Mouse (Mus musculus) frontal cortex, postnatal 14 days (tissue): ENCODE data around the gene Bmp2k.

Source experiments
- DNase-seq, 2 experiments: peaks; one replicate each; pipeline ENCODE4 v3.0.0; 2022; ENCODE audit warnings: low spot score in 2 of 2

Gene Bmp2k

DNA sequence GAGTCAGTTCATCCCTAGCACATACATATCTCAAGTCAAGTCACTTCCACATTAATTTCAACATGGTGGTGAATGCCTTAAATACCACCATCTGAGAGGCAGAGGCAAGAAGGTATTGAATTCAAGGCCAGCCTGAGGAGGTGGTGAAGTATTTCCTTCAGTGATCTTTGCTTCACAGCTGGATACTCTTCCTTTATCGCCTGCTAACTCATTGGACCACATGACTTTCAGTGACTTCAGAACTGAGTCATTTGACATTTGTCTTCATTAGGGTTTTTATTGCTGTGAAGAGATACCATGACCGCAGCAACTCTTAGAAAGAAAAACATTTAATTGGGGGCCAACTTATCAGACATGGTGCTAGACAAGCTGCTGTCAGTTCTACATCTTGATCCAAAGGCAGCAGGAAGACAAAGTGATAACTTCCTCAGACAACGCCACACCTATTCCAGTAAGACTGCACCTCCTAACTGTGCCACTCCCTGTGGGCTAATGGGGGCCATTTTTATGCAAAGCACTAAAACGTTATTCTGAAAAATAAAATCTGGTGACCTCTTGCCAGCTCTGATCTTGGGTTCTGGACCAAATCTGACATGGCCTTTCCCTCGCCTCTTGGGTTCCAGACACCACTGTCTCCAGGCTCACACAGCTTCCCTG lies 24.9 kb upstream of the Bmp2k start:
- no peak for DNase-seq

DNA sequence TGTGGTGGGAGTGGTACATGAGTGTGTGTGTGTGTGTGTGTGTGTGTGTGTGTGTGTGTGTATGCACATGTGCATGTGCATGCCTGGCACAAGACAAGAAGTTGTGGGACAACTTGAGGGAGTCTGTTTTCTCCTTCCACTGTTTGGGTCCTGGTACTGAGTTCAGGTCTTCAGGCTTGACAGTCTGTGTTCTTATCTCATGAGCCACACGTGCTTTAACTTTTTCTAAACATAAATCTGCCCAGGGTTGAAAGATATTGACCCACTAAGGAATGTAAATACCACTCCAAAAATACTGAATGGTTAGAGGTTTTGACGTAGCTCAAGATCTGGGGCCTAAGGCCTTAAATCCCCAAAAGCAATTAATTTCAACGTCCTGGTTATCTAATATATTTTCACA lies 23.8 kb upstream of the Bmp2k start:
- no peak for DNase-seq

DNA sequence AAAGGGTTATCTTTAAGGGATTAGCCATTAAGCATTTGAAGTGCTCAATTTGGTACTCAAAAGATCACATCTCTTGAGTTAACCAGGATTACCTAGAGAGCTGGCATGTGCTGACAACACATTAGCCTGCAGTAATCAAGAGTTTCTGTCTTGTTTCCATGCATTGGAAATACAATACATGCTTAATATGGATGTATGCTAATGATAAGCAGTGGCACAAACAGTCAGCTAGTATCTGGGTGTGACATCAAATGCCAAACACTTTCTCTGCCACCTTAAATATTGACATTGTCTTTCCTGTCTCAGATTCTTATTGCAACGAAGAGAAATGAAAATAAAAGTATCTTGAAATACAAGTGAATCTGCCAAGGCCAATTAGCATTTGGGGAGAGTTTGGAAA lies 22.8 kb upstream of the Bmp2k start:
- DNase-seq, result no peak

DNA sequence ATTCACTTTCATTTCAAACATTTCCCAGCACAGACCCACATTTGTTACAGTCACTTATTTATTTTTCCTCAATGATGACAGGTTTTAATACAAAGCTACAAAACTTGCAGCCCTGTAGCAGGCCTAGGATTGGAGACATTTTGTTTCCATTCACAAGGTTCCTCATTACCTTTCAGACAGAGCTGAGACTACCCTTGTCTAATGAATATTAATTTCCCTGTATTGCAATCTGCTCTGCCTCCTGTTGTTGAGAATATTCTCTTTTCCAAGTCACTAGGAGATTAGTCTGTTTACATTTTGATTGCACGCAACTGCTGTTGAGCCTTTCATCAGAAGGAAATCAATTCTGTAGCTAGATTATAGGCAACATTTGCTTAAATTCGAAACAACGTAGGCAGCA lies 22.4 kb upstream of the Bmp2k start:
- no peak for DNase-seq

DNA sequence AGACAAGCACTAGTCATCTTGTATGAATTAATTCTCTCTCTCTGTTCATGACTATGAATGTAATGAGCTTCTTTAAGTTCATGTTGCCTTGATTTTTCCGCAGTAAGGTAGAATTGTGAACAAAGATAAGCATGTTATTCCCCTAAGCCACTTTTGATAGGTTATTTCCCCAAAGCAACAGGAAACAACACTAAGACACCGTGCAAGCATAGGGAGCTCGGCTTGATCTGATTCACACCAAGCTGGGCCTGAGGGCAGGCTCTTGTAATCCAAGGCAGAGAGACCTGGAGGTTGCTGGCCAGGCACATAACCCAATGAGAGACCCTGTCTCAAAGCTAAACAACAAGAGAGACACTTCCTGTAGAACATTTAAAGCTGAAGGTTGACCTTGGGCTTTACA lies 21.3 kb upstream of the Bmp2k start:
- no peak for DNase-seq

DNA sequence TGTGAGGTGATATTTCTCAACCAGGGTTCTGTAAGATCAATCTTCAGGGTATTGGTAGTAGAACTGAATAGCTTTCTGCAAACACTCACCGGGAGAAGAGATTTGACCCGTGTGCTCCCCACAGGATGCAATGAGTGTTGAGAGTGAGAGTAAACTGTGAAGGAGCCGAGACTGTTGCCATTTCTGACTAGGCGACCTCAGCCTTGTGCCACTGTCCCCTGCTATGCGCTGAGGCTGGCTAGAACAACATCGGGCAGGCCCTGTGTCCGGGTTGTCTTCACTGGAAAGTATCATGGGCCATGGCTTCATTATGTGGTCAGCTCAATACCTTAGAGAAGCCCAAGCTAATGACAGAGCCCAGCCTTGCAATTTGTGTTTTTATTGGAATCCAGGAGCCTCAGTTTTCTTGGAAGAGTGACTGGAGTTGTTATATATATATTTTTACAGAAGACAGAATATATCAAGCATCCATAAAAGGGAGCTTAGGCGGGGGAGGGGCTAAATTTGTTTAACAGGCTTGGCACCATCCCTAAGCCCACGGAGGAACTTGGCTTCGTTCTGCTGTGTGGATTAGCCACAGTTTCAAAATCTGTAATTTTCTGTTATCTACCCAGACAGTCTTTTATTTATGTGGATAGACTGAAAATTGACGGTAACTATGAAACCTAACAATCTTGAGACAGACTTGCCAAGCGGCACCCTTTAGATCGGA lies 18.0 kb upstream of the Bmp2k start:
- DNase-seq, result no peak

DNA sequence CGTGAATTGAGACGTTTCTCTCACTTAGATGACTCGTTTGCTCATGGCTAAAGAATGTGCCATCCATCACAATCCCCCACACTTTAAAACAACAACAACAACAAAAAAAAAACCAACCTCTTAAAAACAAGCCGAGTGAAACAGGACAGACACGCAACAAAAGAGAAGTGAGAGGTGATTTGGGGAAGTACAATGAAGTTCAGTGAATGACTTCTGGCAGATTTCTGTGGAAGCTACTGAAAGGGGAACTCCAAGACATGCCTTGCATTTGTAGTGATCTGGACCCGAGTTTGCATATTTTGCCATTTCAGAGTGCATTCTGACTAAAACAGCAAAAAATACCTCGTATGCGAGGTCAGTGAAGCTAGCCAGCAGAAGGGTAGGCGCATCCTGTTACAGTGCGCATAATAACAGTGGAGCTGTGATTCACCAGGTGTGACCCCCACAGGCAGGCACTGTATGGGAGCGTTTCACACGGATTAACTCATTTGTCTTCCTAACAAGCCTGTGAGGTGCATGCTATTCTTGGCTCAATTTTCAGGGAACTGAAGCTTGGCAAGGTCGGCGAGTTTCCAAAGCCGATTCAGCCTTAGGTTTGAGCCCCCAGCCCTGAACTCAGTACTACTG lies 17.4 kb upstream of the Bmp2k start:
- no peak for DNase-seq

DNA sequence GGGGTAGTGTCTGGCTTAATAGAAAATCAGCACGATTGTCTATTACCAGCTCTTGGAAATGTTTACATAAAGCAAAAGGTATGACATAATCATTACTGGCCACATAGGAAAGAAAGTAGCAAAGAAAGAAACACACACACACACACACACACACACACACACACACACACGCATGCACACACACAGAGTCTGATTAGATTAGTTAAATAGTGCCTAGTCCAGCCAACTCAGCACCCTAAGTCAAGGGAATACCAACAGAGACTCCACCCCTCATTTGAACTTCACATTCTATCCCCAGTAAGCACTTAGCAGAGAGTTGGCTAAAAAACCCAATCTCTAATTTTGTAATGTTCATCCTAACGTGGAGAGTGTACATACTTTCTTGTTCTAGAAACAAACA lies 15.5 kb upstream of the Bmp2k start:
- no peak for DNase-seq

DNA sequence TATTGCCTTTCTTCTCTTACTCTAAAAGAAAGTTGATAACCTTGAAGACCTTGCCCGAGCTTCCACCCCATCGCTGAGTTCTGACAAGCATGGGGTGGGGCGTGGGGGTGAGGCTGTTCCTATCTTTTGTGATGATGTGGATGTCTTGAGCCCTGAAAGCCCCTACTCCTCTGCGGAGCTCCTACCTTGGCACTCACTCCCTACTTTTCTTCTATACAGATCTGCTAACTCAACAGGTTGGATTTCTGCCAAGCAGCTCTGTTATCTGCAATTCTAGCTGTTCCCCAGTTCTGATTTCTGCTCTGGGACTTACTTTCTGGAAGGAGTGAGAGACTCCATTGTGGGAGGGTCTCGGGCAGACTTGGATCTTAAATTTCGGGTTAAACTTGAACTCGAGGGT lies 14.3 kb upstream of the Bmp2k start:
- DNase-seq, result no peak

DNA sequence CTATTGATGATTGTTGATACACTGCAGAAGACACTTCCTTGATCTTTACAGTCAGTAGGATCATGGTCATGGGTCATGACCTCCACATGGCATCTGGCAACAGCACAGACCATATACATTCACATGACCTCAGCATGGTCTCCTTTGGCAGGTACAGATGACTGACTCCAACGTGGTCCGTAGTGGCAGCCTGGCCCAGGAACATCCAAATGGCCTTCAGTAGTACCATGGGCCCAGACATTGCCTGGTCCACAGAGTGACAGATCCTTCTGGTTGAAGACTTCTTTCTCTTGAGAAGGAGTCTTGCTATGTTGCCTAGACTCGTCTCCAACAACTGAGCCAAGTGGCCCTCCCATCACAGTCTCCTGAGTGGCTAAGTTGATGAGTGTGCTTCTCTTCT lies 10.6 kb upstream of the Bmp2k start:
- no peak for DNase-seq

DNA sequence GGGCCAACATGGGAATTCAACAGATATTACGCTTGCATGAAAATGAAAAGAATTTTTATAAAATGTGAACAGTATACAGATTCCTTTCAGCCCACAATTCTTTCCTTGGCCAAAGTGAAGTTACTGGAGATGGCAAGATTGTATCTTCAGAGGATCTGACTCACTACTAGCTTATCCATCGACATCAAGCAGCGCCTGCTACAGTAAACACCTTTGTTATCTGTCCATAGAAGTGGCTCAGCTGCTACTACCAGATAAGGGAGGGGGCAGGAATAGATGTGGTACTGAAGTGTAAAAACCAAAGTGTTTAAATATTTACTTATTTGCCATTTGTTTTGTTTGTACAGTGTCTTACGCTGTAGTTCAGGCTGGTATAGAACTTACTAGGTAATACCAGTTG lies 8.6 kb upstream of the Bmp2k start:
- DNase-seq, result no peak

DNA sequence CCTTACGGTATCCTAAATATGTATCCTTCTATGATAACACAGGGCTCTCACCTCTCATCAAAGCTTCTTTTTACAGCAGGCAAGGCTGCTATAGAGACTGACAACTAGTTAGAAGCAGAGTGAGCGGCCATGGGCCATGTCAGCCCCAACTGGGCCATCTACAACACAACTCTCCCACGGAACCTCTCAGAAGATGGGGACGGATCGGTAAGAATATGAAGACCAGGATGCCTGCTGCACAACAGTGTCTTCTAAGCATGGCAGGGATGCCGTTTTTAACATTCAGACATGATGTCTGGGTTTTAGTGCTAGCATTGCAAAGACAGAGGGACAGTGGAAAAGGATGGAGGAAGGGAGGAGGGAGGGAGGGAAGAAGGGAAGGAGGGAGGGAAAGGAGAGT lies 6.3 kb upstream of the Bmp2k start:
- no peak for DNase-seq

DNA sequence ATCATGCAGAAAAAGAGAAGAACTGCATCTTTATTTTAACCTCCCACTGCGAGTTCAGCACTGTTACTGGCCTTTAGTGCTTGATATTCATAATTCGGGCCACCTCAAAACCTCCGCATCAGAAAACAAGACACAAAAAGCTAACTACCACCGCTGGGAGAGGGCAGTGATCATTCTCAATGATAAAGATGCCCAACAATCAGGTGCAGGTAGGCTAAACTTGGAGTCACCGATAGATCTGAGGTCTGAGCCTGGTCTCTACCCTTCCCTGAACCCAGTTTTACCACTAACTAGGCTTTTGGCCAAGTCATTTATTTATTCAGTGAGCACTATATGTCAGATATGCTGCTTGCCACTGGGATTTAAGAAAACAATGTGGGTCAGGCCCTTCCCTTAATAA lies 4.8 kb upstream of the Bmp2k start:
- no peak for DNase-seq

DNA sequence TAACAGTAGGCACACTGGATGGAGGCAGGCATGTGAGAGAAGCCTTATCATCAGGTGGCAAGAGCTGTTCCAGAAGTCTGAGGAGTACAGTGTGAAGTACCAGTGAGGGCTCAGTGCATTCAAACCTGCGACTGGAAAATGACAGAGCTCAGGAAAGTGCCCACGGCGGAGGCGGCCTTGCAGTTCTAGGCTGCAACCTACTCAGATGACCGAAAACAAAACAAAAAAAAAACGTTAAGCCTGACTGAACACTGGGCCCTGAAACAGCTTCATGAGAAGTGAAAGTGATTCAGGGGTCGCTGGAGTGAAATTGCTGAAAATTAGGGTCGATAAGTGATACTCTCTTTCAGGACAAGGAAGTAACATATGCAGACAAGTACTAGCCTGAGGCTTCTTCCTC lies 4.4 kb upstream of the Bmp2k start:
- no peak for DNase-seq

DNA sequence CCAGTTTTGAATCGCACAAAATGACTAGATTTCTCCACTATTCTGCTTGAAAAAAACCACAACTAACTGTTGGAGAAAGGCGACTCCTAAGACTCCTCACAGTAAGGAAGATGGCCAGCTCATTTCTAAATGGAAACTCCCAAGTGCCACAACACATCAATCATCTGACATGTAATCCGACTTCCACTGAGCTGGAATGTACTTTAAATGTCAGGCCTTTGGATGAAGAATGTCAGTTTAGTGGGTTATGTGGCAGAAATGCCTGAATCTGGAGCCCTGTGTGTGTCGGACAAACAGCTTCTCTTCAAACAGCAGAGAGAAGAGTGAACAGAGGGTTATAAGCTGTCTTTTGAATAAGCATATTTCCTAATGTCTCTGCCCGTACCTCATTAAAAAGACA lies 1.7 kb upstream of the Bmp2k start:
- no peak for DNase-seq

DNA sequence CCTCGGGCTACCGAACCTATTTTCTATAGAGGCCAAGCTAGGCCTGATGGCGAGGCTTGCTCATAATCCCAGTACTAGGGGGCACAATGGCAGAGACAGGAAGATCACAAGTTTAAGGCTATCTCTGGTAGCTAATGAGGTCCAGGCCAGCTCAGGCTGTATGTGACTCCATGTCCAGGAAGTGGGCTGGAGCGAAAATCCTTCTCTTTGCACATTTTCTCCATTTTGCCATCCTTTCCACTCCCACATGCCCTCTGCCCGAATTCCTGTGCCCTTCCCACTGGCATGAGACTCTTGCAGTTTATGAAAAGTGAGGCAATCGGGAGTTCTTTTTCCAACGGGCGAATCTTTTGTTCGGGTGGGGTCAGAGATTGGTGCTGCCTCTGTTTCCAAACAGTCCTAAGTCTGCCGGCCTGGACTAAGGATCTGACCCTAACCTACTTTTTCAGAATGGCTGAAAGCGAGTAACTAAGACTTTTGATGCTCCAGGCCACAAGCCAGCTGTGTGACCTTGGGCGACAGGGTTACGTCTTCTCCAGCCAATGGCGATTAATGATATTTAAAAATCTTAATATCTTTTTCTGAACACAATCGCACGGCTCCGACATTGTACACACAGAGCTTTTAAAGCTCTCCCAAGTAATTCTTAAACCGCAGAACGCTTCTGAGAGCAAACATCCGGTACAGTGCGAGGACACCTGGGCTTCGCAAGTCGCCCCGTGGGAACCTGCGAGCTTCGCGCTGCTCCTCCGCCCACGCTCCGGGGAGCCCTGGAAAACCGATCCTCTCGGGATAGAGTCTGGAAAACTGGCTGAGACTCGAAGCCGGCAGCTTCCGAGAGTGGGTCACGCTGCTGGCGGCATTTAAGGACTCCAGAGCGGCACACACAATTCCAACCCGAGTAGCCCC lies 834 bp upstream of the Bmp2k start:
- DNase-seq, result no peak

DNA sequence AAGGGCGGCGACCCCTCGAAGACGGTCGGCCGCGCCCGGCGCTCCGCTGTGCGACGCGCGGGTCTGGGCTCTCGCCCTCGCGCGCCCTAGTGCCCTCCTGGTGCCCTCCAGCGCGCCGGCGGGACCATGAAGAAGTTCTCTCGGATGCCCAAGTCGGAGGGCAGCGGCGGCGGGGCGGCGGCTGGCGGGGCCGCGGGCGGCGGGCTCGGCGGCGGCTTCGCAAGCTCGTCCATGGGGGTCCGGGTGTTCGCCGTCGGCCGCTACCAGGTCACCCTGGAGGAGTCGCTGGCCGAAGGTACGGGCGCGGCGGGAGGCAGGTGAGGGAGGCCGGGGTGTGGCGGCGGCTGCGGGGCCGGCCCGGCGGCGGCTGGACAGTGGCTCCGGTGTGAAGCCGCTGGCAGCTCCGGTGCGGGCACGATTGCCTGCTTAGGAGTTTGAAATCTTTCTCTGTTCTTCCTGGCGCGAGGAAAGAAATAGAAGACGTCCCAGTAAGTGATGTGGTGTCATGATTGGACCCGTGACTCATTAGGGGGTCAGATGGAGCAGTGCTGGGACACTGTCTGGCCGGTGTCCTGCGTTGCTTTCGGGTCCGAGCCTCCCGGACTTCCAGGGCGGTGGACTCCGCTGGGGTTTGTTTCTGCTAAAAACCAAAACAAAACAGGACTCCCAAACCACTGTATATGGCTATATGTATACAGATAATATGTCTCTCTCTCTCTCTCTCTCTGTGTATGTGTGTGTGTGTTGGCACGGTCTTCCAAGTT lies 495 bp downstream of the Bmp2k start:
- peak; percentile 23 to 41 for DNase-seq

DNA sequence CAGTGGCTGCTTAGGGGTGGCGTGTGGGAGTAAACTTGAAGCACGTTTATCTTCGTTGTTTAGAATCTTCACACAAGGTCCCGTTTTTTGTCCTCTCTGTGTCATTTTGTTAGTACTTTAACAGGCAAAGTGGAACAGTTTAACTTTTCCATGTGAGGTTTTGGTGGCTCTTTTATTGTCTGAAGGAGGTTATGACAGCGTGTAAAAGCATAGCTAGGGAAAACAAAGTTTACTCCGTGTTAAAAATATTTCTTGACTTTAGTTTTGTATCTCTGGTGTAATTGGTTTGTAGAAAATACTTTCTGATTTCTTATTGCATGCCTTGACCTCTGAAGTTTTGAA lies 1.0 kb downstream of the Bmp2k start:
- DNase-seq, result no peak

DNA sequence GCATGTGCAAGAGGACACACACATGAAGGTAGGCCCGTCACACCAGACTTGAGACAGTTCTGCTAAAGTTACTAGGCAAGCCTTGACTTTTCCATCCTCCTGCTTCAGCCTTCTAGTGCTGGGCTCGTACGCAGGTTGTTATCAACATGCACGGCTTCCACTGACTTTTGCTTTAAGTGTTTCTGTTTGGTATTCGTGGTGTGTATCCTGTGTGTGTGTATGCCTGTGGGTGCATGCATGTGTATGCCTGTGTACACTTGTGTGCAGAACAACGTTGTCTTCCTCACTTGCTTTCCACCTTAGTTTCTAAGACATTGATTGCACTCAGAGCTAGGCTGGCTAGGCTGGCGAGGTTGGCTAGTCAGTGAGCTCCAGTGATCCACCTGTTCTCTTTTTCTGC lies 2.1 kb downstream of the Bmp2k start:
- no peak for DNase-seq

DNA sequence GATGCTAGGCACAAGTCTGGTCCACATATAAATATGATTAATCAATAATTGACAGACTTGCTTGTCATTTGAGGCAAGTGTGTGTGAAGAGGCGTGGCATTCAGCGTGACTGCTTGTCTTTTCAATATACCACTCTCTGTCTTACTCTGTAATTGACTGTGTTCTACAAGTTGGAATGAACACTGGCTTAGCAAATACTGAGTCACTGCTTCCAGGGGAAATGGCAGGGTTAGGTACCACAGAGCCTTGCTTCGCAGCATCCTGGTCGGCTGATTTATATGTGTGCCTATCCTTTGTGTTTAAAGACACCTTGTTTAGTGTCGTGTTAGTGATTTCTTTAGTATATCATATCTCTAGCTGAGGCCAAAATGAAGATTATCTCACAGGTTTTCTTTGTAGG lies 3.0 kb downstream of the Bmp2k start:
- no peak for DNase-seq

DNA sequence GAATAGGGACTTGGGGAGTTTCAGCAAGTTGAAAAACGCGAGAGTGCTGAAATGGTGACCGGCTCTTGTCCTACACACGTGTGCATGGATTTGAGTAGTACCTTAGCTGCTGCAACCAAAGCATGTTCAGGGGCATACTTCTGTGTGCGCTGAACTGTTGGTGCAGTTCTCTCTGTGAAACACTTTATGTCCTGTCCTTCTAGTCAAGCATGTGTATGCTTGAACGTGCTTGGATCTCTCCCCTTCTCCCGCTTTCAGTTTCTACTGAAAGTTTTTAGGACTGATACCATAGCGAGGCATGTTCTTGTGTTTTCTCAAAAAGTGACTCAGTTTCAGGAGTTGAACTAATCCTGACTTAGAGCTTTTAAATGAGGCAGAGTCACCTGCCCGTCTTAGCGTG lies 3.7 kb downstream of the Bmp2k start:
- DNase-seq, result no peak

DNA sequence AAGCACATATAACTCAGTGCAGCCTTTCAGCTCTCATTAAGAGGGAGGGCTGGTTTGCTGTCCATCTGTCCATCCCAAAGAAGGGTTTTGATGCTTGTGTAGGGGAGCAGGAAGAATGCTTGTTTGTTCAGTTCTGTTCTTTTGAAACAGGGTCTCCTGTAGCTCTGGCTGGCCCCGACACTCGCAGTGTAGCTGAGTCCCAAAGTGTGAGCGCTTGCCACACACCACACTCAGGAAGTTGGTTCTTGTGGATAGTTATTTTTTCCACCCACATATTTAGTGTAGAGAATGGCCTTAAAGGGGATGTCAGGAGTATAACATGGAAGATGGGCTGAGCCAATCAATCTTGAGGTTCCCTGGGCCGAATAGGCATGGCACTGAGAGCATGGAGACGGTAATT lies 4.1 kb downstream of the Bmp2k start:
- no peak for DNase-seq
